Mouse (Mus musculus): Measurements from ENCODE around the gene Cdc42ep4.

- TF ChIP-seq EP300 (IDR thresholded peaks at IDR 0.05; ENCODE audit: low read depth) (no peak), CTCF (IDR thresholded peaks at IDR 0.05; ENCODE audit: low read depth) (no peak)
Measured at GRCm38 (mm10) chr11:113711061-113711460, 40.6 kb downstream of the Cdc42ep4 start.

All from heart, postnatal 0 days (tissue).